ENCODE assay signal across 17 mouse cellular contexts in the genomic region with DNA sequence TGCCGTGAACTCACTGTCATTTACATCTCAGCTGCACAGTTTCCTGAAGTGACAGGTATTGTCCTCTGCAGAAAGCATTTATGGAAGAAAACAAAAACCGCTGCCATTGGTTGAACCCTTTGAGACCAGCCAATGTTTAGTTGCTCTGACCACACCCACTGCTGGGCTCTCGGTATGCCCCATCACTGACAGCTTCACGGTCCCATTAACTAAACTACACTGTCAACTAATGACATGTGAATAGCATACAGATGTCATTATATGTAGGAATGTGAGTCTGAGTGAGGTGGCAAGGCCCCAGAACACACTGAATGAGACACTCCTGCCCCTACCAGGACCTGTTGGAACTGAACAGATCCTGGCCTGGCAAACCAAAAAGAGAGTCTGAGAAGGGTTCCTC. TPM values are rescaled to one million over a fixed set of nuclear protein-coding genes. Genes with fewer than 3 reads are reported as not detected.
"Had no signal": no experiment of that assay in that cellular context is flagged by ENCODE, and none has a peak within 500 bp of the region (broad histone marks: within the 10 kb centered on the region; RNA-seq: fewer than 3 reads in every experiment).

No protein-coding gene starts in this region.

- H3K27me3 ChIP-seq: lung, embryonic 15.5 days; neural tube, embryonic 12.5 days had no signal

- H3K27ac ChIP-seq: kidney, postnatal 0 days; layer of hippocampus, adult 2 months; liver, embryonic 14.5 days; neural tube, embryonic 12.5 days; neural tube, embryonic 15.5 days had no signal

- H3K4me3 ChIP-seq: layer of hippocampus, adult 2 months had no signal

- H3K9me3 ChIP-seq: limb, embryonic 15.5 days; lung, embryonic 15.5 days; neural tube, embryonic 12.5 days; neural tube, embryonic 15.5 days had no signal

- DNase-seq: kidney, adult 2 months; kidney, postnatal 25 days; layer of hippocampus, adult 9-11 months; liver, postnatal 0 days; midbrain, embryonic 14.5 days; thymus, postnatal 25 days had no signal

- H3K36me3 ChIP-seq: limb, embryonic 15.5 days; lung, embryonic 15.5 days; neural tube, embryonic 12.5 days; neural tube, embryonic 15.5 days had no signal

- ATAC-seq: intestine, postnatal 0 days; liver, postnatal 0 days had no signal

- H3K9ac ChIP-seq: limb, embryonic 15.5 days; liver, embryonic 14.5 days; liver, postnatal 0 days; neural tube, embryonic 12.5 days; neural tube, embryonic 15.5 days had no signal

RNA-seq across cellular contexts. Expression of a gene that starts 47.8 kb away (rescaled TPM):
- total RNA-seq: megakaryocyte progenitor cell, adult 5-6 weeks; megakaryocyte-erythroid progenitor cell, adult 5-6 weeks had no signal
- polyA plus RNA-seq: small intestine, adult 2 months had no signal
